ENCODE assay signal across 8 mouse cellular contexts in the genomic region with DNA sequence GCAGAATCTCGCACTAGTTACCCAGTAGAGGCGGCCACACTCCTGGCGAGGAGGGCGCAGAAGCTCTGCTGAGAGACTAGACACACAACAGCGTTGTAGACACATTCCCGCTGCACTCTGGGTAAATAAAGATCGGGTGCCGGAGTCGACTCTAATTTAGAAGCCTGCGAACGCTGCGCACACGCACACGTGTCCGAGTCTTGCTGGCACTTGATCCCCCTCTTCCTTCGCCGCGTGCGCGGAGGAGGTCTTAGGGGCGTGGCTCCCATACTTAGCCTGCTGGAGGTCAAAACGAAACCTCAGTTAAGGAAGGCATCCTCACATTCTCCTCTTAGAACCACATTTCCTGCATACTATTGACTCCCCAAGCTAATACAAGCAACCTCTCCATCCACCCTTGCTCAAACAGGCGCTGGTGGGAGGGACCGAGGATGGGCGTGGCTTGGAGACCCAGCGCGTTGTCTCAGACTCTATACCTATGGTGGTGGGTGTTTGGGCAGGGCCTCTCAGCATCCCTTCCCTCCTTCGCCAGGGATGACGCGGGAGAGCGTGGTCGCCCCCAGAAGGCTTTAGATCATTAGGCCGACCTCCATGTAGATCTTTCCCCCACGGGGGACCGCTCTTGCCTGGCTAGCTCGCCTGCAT. TPM values are rescaled to one million over a fixed set of nuclear protein-coding genes. Genes with fewer than 3 reads are reported as not detected.
DNase-seq lines count a peak whose midpoint lies in the region; ATAC-seq and TF ChIP-seq lines count a peak whose summit lies in the region.

No protein-coding gene starts in this region.

- peaks cover 3% of the 10 kb centered on the region; the same call in 1 of the 2 replicates for H3K79me2 ChIP-seq in CH12.LX (replicated peaks; ENCODE audit: control insufficient read depth, extremely low read depth, insufficient read depth, poor library complexity, severe bottlenecking)

- TF ChIP-seq EP300 in CH12.LX (IDR thresholded peaks at IDR 0.05; ENCODE audit: low read length) = no peak

- no peak for TF ChIP-seq CTCF in CH12.LX (conservative IDR thresholded peaks at IDR 0.05 in 1 of 2, IDR thresholded peaks at IDR 0.05 in 1 of 2; ENCODE audit: low read depth in 2 of 2, low read length in 2 of 2)

- H3K36me3 ChIP-seq in CH12.LX (replicated peaks in 1 of 2; ENCODE audit: control insufficient read depth in 1 of 2, insufficient read depth in 1 of 2, low read length in 1 of 2) = peaks cover 36 to 42% of the 10 kb centered on the region in 2 experiments
- no peaks in the 10 kb centered on the region for H3K36me3 ChIP-seq in forebrain, embryonic 11.5 days (ENCODE audit: control insufficient read depth, insufficient read depth, low read length)
- no peaks in the 10 kb centered on the region for H3K36me3 ChIP-seq in heart, embryonic 16.5 days (ENCODE audit: control insufficient read depth, insufficient read depth)
- H3K36me3 ChIP-seq in liver, embryonic 15.5 days (replicated peaks) = peaks cover 8% of the 10 kb centered on the region
- H3K36me3 ChIP-seq in neural tube, embryonic 14.5 days (ENCODE audit: control insufficient read depth, insufficient read depth, low read length) = no peaks in the 10 kb centered on the region

- H3K27ac ChIP-seq in CH12.LX (ENCODE audit: insufficient read depth, low read depth) = peak overlapping the region; percentile 92
- H3K27ac ChIP-seq in forebrain, embryonic 11.5 days (ENCODE audit: low read depth, low read length) = no peak overlapping the region
- 0 out of 2 replicates have a peak overlapping the region, but pooled peaks have one; percentile 43 for H3K27ac ChIP-seq in heart, embryonic 16.5 days (ENCODE audit: low read length)
- H3K27ac ChIP-seq in liver, embryonic 15.5 days (replicated peaks) = peak overlapping the region; percentile 99
- H3K27ac ChIP-seq in neural tube, embryonic 14.5 days (ENCODE audit: low read depth, low read length) = no peak overlapping the region

- dilution Hi-C loops in CH12.LX (cut with MboI; ENCODE audit: extremely low pct_ligation_motif_present, extremely low pct_unique_long_range_greater_than_20kb, low sequenced_read_pairs) = no loop called here

- peak; percentile 85 for DNase-seq in CH12.LX (ENCODE audit: extremely low read depth)
- DNase-seq in adrenal gland, postnatal 14 days = peak; percentile 78
- DNase-seq in forebrain, embryonic 11.5 days (ENCODE audit: low spot score) = no peak
- DNase-seq in kidney, postnatal 36 days = peak; percentile 53 to 71
- DNase-seq in thymus, postnatal 0 days (ENCODE audit: low spot score) = peak; percentile 50

- no peaks in the 10 kb centered on the region for H3K9me3 ChIP-seq in CH12.LX (replicated peaks; ENCODE audit: low read length)
- H3K9me3 ChIP-seq in forebrain, embryonic 11.5 days (ENCODE audit: control insufficient read depth, low read length) = no peaks in the 10 kb centered on the region
- H3K9me3 ChIP-seq in heart, embryonic 16.5 days (replicated peaks; ENCODE audit: control insufficient read depth, low read length) = no peaks in the 10 kb centered on the region
- no peaks in the 10 kb centered on the region for H3K9me3 ChIP-seq in liver, embryonic 15.5 days (replicated peaks)
- H3K9me3 ChIP-seq in neural tube, embryonic 14.5 days (ENCODE audit: control insufficient read depth, low read length) = no peaks in the 10 kb centered on the region

- TF ChIP-seq RAD21 in CH12.LX (IDR thresholded peaks at IDR 0.05; ENCODE audit: low read depth, low read length) = no peak

- peaks cover 14 to 54% of the 10 kb centered on the region in 2 experiments for H3K4me1 ChIP-seq in CH12.LX (ENCODE audit: control insufficient read depth in 1 of 2, insufficient read depth in 2 of 2)
- peaks cover 24% of the 10 kb centered on the region for H3K4me1 ChIP-seq in forebrain, embryonic 11.5 days (replicated peaks; ENCODE audit: control insufficient read depth, insufficient read depth, low read length)
- peaks cover 42% of the 10 kb centered on the region for H3K4me1 ChIP-seq in heart, embryonic 16.5 days (ENCODE audit: control insufficient read depth, insufficient read depth, low read length)
- H3K4me1 ChIP-seq in liver, embryonic 15.5 days (replicated peaks) = peaks cover 95% of the 10 kb centered on the region
- H3K4me1 ChIP-seq in neural tube, embryonic 14.5 days (ENCODE audit: control insufficient read depth, insufficient read depth, low read length) = peaks cover 23% of the 10 kb centered on the region

- no peaks in the 10 kb centered on the region for H3K27me3 ChIP-seq in CH12.LX (replicated peaks)
- H3K27me3 ChIP-seq in forebrain, embryonic 11.5 days (ENCODE audit: control insufficient read depth, insufficient read depth, low read length) = peaks cover 76% of the 10 kb centered on the region
- peaks cover 45% of the 10 kb centered on the region for H3K27me3 ChIP-seq in heart, embryonic 16.5 days (ENCODE audit: control insufficient read depth, insufficient read depth, low read length)
- H3K27me3 ChIP-seq in liver, embryonic 15.5 days = peaks cover 49% of the 10 kb centered on the region
- H3K27me3 ChIP-seq in neural tube, embryonic 14.5 days (ENCODE audit: control insufficient read depth, insufficient read depth, low read length) = peaks cover 64% of the 10 kb centered on the region

- TF ChIP-seq POLR2A in CH12.LX (IDR thresholded peaks at IDR 0.05; ENCODE audit: low read depth, low read length) = peak; percentile 56; the same call in 1 of the 2 replicates

- H3K4me2 ChIP-seq in CH12.LX (ENCODE audit: insufficient read depth, low read depth, poor library complexity, severe bottlenecking) = peak overlapping the region; percentile 74
- H3K4me2 ChIP-seq in forebrain, embryonic 11.5 days (ENCODE audit: low read depth, low read length, severe bottlenecking) = peak overlapping the region; percentile 85
- H3K4me2 ChIP-seq in heart, embryonic 16.5 days (ENCODE audit: low read depth, low read length) = peak overlapping the region; percentile 95
- peak overlapping the region; percentile 100 for H3K4me2 ChIP-seq in liver, embryonic 15.5 days
- H3K4me2 ChIP-seq in neural tube, embryonic 14.5 days (ENCODE audit: low read depth, low read length) = peak overlapping the region; percentile 93

- peak; percentile 64 for ATAC-seq in forebrain, embryonic 11.5 days (replicated peaks; ENCODE audit: low FRiP score)
- ATAC-seq in heart, embryonic 16.5 days (replicated peaks; ENCODE audit: extremely low read depth, insufficient read depth, low FRiP score) = peak; percentile 33; the same call in 1 of the 2 replicates
- no peak for ATAC-seq in liver, embryonic 15.5 days (ENCODE audit: insufficient read depth)
- ATAC-seq in neural tube, embryonic 14.5 days (ENCODE audit: low read depth) = peak; percentile 57

- under 1% methylated on average over 36 of the region's 36 CpGs for WGBS in forebrain, embryonic 11.5 days
- WGBS in heart, embryonic 16.5 days = under 1% methylated on average over 36 of the region's 36 CpGs
- under 1% methylated on average over 36 of the region's 36 CpGs for WGBS in liver, embryonic 15.5 days (ENCODE audit: insufficient replicate concordance)
- under 1% methylated on average over 36 of the region's 36 CpGs for WGBS in neural tube, embryonic 14.5 days

- H3K4me3 ChIP-seq in CH12.LX (replicated peaks in 1 of 3; ENCODE audit: low read depth in 2 of 3, low read length in 2 of 3, poor library complexity in 1 of 3) = peak overlapping the region; percentile 67 to 76 (median 74)
- peak overlapping the region; percentile 38 for H3K4me3 ChIP-seq in forebrain, embryonic 11.5 days (ENCODE audit: low read depth, low read length)
- H3K4me3 ChIP-seq in heart, embryonic 16.5 days (ENCODE audit: low read length) = peak overlapping the region; percentile 62
- H3K4me3 ChIP-seq in liver, embryonic 15.5 days (replicated peaks) = peak overlapping the region; percentile 77
- H3K4me3 ChIP-seq in neural tube, embryonic 14.5 days (ENCODE audit: low read depth, low read length) = peak overlapping the region; percentile 43

- in situ Hi-C loops in CH12.LX (cut with MboI; ENCODE audit: low pct_ligation_motif_present, low pct_unique_long_range_greater_than_20kb, low sequenced_read_pairs) = loop anchor here (5.0 kb wide), 1 partner anchor 96 kb away; no protein-coding TSS in a partner anchor

- H3K9ac ChIP-seq in CH12.LX (ENCODE audit: insufficient read depth, low read depth) = peak overlapping the region; percentile 46
- H3K9ac ChIP-seq in forebrain, embryonic 11.5 days (ENCODE audit: low read length) = 0 out of 2 replicates have a peak overlapping the region, but pooled peaks have one; percentile 12
- peak overlapping the region; percentile 53 for H3K9ac ChIP-seq in heart, embryonic 16.5 days (ENCODE audit: low read length)
- H3K9ac ChIP-seq in liver, embryonic 15.5 days = peak overlapping the region; percentile 86
- H3K9ac ChIP-seq in neural tube, embryonic 14.5 days (replicated peaks; ENCODE audit: low read depth, low read length) = peak overlapping the region; percentile 44

RNA-seq across cellular contexts. Expression of a gene that starts 0.5 kb away (rescaled TPM):
- total RNA-seq in CH12.LX (2012; rRNA removed) (4.9 TPM in 2 replicates), CH12.LX (2014; rRNA removed) (0.89 and 1.0 TPM in 2 replicates)
- 1.6 and 1.7 TPM in 2 replicates for polyA plus RNA-seq in CH12.LX (2012; ENCODE audit: insufficient read length, low read depth)
- total RNA-seq in adrenal gland, postnatal 14 days (2021) = 0.74 and 0.90 TPM in 2 replicates
- not detected in 2 replicates for polyA plus RNA-seq in forebrain, embryonic 11.5 days (2014; fragmentation: Nextera tagmentation; extraction: Ambion mirVana)
- polyA plus RNA-seq in heart, embryonic 16.5 days (2015; fragmentation: Nextera tagmentation; extraction: Ambion mirVana) = 0.08 TPM in 1 of 2 replicates, not detected in the other
- polyA plus RNA-seq in liver, embryonic 15.5 days (2015; fragmentation: Nextera tagmentation; extraction: Ambion mirVana) = 0.25 and 0.43 TPM in 2 replicates
- 1.3 and 1.6 TPM in 2 replicates for polyA plus RNA-seq in neural tube, embryonic 14.5 days (2014; fragmentation: Nextera tagmentation; extraction: Ambion mirVana)
- 0.14 and 0.33 TPM in 2 replicates for polyA plus RNA-seq in thymus, postnatal 0 days (2015; fragmentation: Nextera tagmentation; extraction: Ambion mirVana)

RNA-seq across cellular contexts. Expression of a gene that starts 2.2 kb away (rescaled TPM):
- 2.9 and 3.1 TPM in 2 replicates for total RNA-seq in CH12.LX (2012; rRNA removed)
- total RNA-seq in CH12.LX (2014; rRNA removed) = 1.1 and 1.2 TPM in 2 replicates
- polyA plus RNA-seq in CH12.LX (2012; ENCODE audit: insufficient read length, low read depth) = 0.72 and 0.96 TPM in 2 replicates
- total RNA-seq in adrenal gland, postnatal 14 days (2021) = 1.2 and 4.1 TPM in 2 replicates
- 5.8 and 6.2 TPM in 2 replicates for polyA plus RNA-seq in forebrain, embryonic 11.5 days (2014; fragmentation: Nextera tagmentation; extraction: Ambion mirVana)
- polyA plus RNA-seq in heart, embryonic 16.5 days (2015; fragmentation: Nextera tagmentation; extraction: Ambion mirVana) = 2.0 and 3.0 TPM in 2 replicates
- 195 and 201 TPM in 2 replicates for polyA plus RNA-seq in liver, embryonic 15.5 days (2015; fragmentation: Nextera tagmentation; extraction: Ambion mirVana)
- 0.27 TPM in 1 of 2 replicates, not detected in the other for polyA plus RNA-seq in neural tube, embryonic 14.5 days (2014; fragmentation: Nextera tagmentation; extraction: Ambion mirVana)
- polyA plus RNA-seq in thymus, postnatal 0 days (2015; fragmentation: Nextera tagmentation; extraction: Ambion mirVana) = 0.31 and 0.48 TPM in 2 replicates

RNA-seq across cellular contexts. Expression of a gene that starts 15.6 kb away (rescaled TPM):
- total RNA-seq in CH12.LX (2012; rRNA removed) (128 and 202 TPM in 2 replicates), CH12.LX (2014; rRNA removed) (101 and 102 TPM in 2 replicates)
- 64.2 and 70.6 TPM in 2 replicates for polyA plus RNA-seq in CH12.LX (2012; ENCODE audit: insufficient read length, low read depth)
- 12.7 and 13.8 TPM in 2 replicates for total RNA-seq in adrenal gland, postnatal 14 days (2021)
- polyA plus RNA-seq in forebrain, embryonic 11.5 days (2014; fragmentation: Nextera tagmentation; extraction: Ambion mirVana) = 4.2 and 4.8 TPM in 2 replicates
- 23.8 and 29.6 TPM in 2 replicates for polyA plus RNA-seq in heart, embryonic 16.5 days (2015; fragmentation: Nextera tagmentation; extraction: Ambion mirVana)
- 10.2 and 11.3 TPM in 2 replicates for polyA plus RNA-seq in liver, embryonic 15.5 days (2015; fragmentation: Nextera tagmentation; extraction: Ambion mirVana)
- 1.4 and 3.6 TPM in 2 replicates for polyA plus RNA-seq in neural tube, embryonic 14.5 days (2014; fragmentation: Nextera tagmentation; extraction: Ambion mirVana)
- polyA plus RNA-seq in thymus, postnatal 0 days (2015; fragmentation: Nextera tagmentation; extraction: Ambion mirVana) = 64.8 and 64.9 TPM in 2 replicates

RNA-seq across cellular contexts. Expression of a gene that starts 28.8 kb away (rescaled TPM):
- total RNA-seq in CH12.LX (2012; rRNA removed) = 98.7 and 103 TPM in 2 replicates
- total RNA-seq in CH12.LX (2014; rRNA removed) = 42.1 and 43.9 TPM in 2 replicates
- polyA plus RNA-seq in CH12.LX (2012; ENCODE audit: insufficient read length, low read depth) = 83.6 and 94.8 TPM in 2 replicates
- total RNA-seq in adrenal gland, postnatal 14 days (2021) = 135 and 144 TPM in 2 replicates
- 119 and 130 TPM in 2 replicates for polyA plus RNA-seq in forebrain, embryonic 11.5 days (2014; fragmentation: Nextera tagmentation; extraction: Ambion mirVana)
- polyA plus RNA-seq in heart, embryonic 16.5 days (2015; fragmentation: Nextera tagmentation; extraction: Ambion mirVana) = 170 and 173 TPM in 2 replicates
- polyA plus RNA-seq in liver, embryonic 15.5 days (2015; fragmentation: Nextera tagmentation; extraction: Ambion mirVana) = 62.1 and 66.9 TPM in 2 replicates
- polyA plus RNA-seq in neural tube, embryonic 14.5 days (2014; fragmentation: Nextera tagmentation; extraction: Ambion mirVana) = 103 and 115 TPM in 2 replicates
- 116 and 130 TPM in 2 replicates for polyA plus RNA-seq in thymus, postnatal 0 days (2015; fragmentation: Nextera tagmentation; extraction: Ambion mirVana)

RNA-seq across cellular contexts. Expression of a gene that starts 35.5 kb away (rescaled TPM):
- 1.1 TPM in 1 of 2 replicates, not detected in the other for total RNA-seq in CH12.LX (2012; rRNA removed)
- total RNA-seq in CH12.LX (2014; rRNA removed) = 1.3 TPM in 1 of 2 replicates, not detected in the other
- polyA plus RNA-seq in CH12.LX (2012; ENCODE audit: insufficient read length, low read depth) = 0.87 and 0.98 TPM in 2 replicates
- total RNA-seq in adrenal gland, postnatal 14 days (2021) = not detected in 2 replicates
- polyA plus RNA-seq in forebrain, embryonic 11.5 days (2014; fragmentation: Nextera tagmentation; extraction: Ambion mirVana) = 1.2 and 2.9 TPM in 2 replicates
- polyA plus RNA-seq in heart, embryonic 16.5 days (2015; fragmentation: Nextera tagmentation; extraction: Ambion mirVana) = 0.72 and 0.77 TPM in 2 replicates
- polyA plus RNA-seq in liver, embryonic 15.5 days (2015; fragmentation: Nextera tagmentation; extraction: Ambion mirVana) = 0.63 TPM in 1 of 2 replicates, not detected in the other
- 1.2 and 2.7 TPM in 2 replicates for polyA plus RNA-seq in neural tube, embryonic 14.5 days (2014; fragmentation: Nextera tagmentation; extraction: Ambion mirVana)
- 0.59 and 0.69 TPM in 2 replicates for polyA plus RNA-seq in thymus, postnatal 0 days (2015; fragmentation: Nextera tagmentation; extraction: Ambion mirVana)

Comparison
In these comparisons a context has a peak if more than half of its experiments do, and no peak if none do; other contexts are left out.
1. H3K27ac ChIP-seq: peak in CH12.LX (single experiment), heart, embryonic 16.5 days (single experiment) and liver, embryonic 15.5 days (single experiment); none in forebrain, embryonic 11.5 days (single experiment) and neural tube, embryonic 14.5 days (single experiment).
2. H3K9ac ChIP-seq: peak in every context shown above with its lines; median percentile 86 in liver, embryonic 15.5 days; 53 in heart, embryonic 16.5 days; 46 in CH12.LX; 44 in neural tube, embryonic 14.5 days; 12 in forebrain, embryonic 11.5 days.
3. RNA of a gene that starts 2.2 kb away (polyA plus RNA-seq): 195 to 201 TPM in liver, embryonic 15.5 days; 5.8 to 6.2 TPM in forebrain, embryonic 11.5 days, 2.0 to 3.0 TPM in heart, embryonic 16.5 days, 0.72 to 0.96 TPM in CH12.LX, 0.31 to 0.48 TPM in thymus, postnatal 0 days and 0.27 TPM in neural tube, embryonic 14.5 days; every median in the first group is over 10 times any median in the second.
4. Peak in every context shown above with its lines, with median percentiles within 50 percentile points of each other: H3K4me2 ChIP-seq and H3K4me3 ChIP-seq.